Mouse (Mus musculus): ENCODE measurements around the gene Zmynd8. TPM values are rescaled to one million over a fixed set of nuclear protein-coding genes. Genes with fewer than 3 reads are reported as not detected.
A peak's percentile ranks its signal among the peaks of the same experiment; 100 is the strongest.
"Not testable (repeated sequence)": the region's sequence is repeated elsewhere in the genome, so short reads cannot be mapped to it uniquely, and the experiment has no call there.

Gene Zmynd8
- polyA plus RNA-seq, 1 experiment from 2014 or later = 68.7 TPM

DNA sequence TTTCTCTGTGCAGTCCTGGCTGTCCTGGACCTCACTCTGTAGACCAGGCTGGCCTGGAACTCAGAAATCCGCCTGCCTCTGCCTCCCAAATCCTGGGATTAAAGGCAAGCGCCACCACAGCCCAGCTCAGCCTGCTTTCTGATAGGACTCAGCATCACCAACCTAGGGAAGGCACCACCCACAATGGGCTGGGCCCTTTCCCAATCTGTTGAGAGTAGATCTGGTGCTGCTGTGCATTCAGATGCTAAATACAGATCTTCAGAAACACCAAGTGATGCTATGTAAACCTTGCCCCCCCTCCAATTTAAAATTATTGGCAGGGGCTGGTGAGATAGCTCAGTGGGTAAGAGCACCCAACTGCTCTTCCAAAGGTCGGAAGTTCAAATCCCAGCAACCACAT, 98.6 kb downstream of the Zmynd8 start:
- H3K4me2 ChIP-seq (replicated peaks); H3K27ac ChIP-seq; H3K4me1 ChIP-seq; H3K27me3 ChIP-seq (replicated peaks); ATAC-seq (ENCODE audit: low FRiP score, low read depth); H3K9me3 ChIP-seq; H3K9ac ChIP-seq; H3K4me3 ChIP-seq: not testable (repeated sequence)
- peaks cover 80% of the 10 kb centered on the region for H3K36me3 ChIP-seq
- 91% methylated on average over 3 of the region's 3 CpGs for WGBS

GRCm38 (mm10) chr2:165797876-165798275, 100.9 kb downstream of the Zmynd8 start:
- Histone ChIP-seq H3K9me3 (no peaks in the 10 kb centered on the region), H3K4me3 (no peak overlapping the region), H3K9ac (no peak overlapping the region), H3K36me3 (peaks cover 86% of the 10 kb centered on the region), H3K4me2 (replicated peaks) (no peak overlapping the region), H3K4me1 (peaks cover 7% of the 10 kb centered on the region), H3K27ac (no peak overlapping the region), H3K27me3 (replicated peaks) (no peaks in the 10 kb centered on the region)
- ATAC-seq (ENCODE audit: low FRiP score, low read depth) = no peak
- WGBS = 64% methylated on average over 8 of the region's 8 CpGs

DNA sequence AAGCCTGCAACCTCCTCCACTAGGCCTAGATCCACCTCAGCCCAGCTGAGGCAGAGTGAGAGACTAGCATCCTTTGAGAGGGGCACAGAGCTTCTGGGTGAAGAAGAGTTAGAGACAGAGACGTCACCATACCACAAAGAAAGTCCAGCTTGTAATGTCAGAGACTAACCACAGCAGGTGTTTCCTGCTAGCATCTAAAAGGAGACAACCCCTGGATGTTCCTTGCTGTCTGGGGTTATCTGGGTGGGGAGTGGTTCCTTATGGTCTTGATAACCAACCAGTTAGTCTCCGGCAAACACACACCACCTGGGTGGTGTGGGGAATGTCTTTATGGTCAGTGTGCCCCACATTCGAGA, 105.6 kb downstream of the Zmynd8 start:
- Histone ChIP-seq H3K4me3 (no peak overlapping the region), H3K4me1 (peaks cover 16% of the 10 kb centered on the region), H3K9ac (no peak overlapping the region), H3K4me2 (replicated peaks) (no peak overlapping the region), H3K9me3 (no peaks in the 10 kb centered on the region), H3K27me3 (replicated peaks) (no peaks in the 10 kb centered on the region), H3K27ac (no peak overlapping the region), H3K36me3 (peaks cover 90% of the 10 kb centered on the region)
- ATAC-seq (ENCODE audit: low FRiP score, low read depth) = no peak
- 88% methylated on average over 3 of the region's 3 CpGs for WGBS

- Histone ChIP-seq H3K4me3 (no peak overlapping the region), H3K27me3 (replicated peaks) (no peaks in the 10 kb centered on the region), H3K9me3 (no peaks in the 10 kb centered on the region), H3K9ac (no peak overlapping the region), H3K4me2 (replicated peaks) (no peak overlapping the region), H3K27ac (no peak overlapping the region), H3K4me1 (peaks cover 15% of the 10 kb centered on the region), H3K36me3 (peaks cover 91% of the 10 kb centered on the region)
- no peak for ATAC-seq (ENCODE audit: low FRiP score, low read depth)
- 88% methylated on average over 25 of the region's 25 CpGs for WGBS
Observed at GRCm38 (mm10) chr2:165792431-165793282, 106.2 kb downstream of the Zmynd8 start.

DNA sequence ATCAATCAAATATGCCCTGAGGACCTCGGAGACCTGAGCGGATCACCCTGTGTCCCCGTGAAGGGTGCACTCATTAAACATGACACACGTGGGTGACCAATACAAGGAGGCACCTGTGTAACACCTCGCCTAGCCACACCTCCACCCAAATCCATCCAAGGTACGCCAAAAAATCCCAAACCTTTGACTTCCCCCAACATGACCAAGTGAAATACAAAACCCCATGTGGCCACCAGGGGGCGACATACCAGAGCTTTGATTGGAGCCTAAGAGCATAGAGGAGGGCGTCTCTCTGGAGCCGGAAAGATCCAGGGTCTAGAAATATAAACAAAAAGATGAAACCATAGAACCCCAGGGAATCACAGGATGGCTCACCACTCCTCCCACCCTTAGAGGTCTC, 107.2 kb downstream of the Zmynd8 start:
- Histone ChIP-seq H3K36me3 (peaks cover 92% of the 10 kb centered on the region), H3K4me3 (no peak overlapping the region), H3K4me2 (replicated peaks) (no peak overlapping the region), H3K27me3 (replicated peaks) (no peaks in the 10 kb centered on the region), H3K4me1 (peaks cover 9% of the 10 kb centered on the region), H3K27ac (no peak overlapping the region), H3K9ac (no peak overlapping the region), H3K9me3 (no peaks in the 10 kb centered on the region)
- 72% methylated on average over 9 of the region's 9 CpGs for WGBS
- 0 out of 2 replicates have a peak, but pooled peaks have one; percentile 18 for ATAC-seq (ENCODE audit: low FRiP score, low read depth)

DNA sequence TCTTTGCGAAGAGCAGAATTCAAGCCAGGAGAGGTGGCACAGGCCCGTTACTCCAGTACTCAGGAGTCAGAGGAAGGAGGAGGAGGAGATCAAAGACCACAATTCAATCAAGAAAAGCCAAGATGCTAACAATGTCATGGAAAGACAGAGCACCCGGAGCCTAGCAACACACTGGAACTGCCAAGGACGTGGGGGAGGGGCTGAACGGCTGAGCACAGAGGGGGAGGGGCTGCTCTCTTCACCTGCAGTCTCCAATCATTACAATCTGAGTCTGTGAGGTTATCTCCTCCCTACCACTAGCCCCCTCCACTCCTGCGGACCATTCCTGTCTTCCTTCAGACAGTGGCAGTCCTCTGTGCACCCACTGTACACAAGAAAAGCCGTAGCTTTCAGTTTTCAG, 107.8 kb downstream of the Zmynd8 start:
- H3K27ac ChIP-seq = no peak overlapping the region
- peaks cover 87% of the 10 kb centered on the region for H3K36me3 ChIP-seq
- H3K4me3 ChIP-seq = no peak overlapping the region
- H3K27me3 ChIP-seq (replicated peaks) = no peaks in the 10 kb centered on the region
- peaks cover 9% of the 10 kb centered on the region for H3K4me1 ChIP-seq
- peak; percentile 19; the same call in 1 of the 2 replicates for ATAC-seq (ENCODE audit: low FRiP score, low read depth)
- no peak overlapping the region for H3K4me2 ChIP-seq (replicated peaks)
- H3K9me3 ChIP-seq = no peaks in the 10 kb centered on the region
- 46% methylated on average over 7 of the region's 7 CpGs for WGBS
- H3K9ac ChIP-seq = no peak overlapping the region

DNA sequence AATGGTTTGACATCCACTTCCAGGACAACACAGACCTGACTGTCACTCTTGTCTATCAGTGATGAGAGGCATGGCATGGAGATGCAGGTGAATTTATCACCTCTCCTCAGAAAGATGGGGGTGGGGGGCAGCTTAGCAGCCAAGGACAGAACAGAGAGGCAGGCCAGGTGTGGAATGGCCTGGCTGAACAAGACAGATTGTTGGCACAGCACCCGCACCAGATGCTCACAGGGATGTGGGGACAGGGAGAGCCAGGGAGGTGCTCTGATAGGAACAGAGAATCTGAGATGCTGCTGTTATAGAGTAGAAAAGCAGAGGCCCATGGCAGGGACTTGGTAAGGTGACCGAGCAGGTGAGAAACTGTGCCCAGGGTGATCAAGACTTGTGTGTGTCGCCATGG, 109.1 kb downstream of the Zmynd8 start:
- ATAC-seq (ENCODE audit: low FRiP score, low read depth) = no peak
- 90% methylated on average over 3 of the region's 3 CpGs for WGBS
- H3K9me3 ChIP-seq = no peaks in the 10 kb centered on the region
- H3K27me3 ChIP-seq (replicated peaks) = no peaks in the 10 kb centered on the region
- H3K36me3 ChIP-seq = peaks cover 89% of the 10 kb centered on the region
- H3K4me3 ChIP-seq = no peak overlapping the region
- peaks cover 9% of the 10 kb centered on the region for H3K4me1 ChIP-seq
- no peak overlapping the region for H3K4me2 ChIP-seq (replicated peaks)
- no peak overlapping the region for H3K27ac ChIP-seq
- H3K9ac ChIP-seq = no peak overlapping the region

GRCm38 (mm10) chr2:165788796-165789195, 110.0 kb downstream of the Zmynd8 start:
- H3K4me1 ChIP-seq = peaks cover 9% of the 10 kb centered on the region
- no peak overlapping the region for H3K4me2 ChIP-seq (replicated peaks)
- no peaks in the 10 kb centered on the region for H3K27me3 ChIP-seq (replicated peaks)
- no peak overlapping the region for H3K27ac ChIP-seq
- H3K4me3 ChIP-seq = no peak overlapping the region
- H3K9ac ChIP-seq = no peak overlapping the region
- H3K36me3 ChIP-seq = peaks cover 88% of the 10 kb centered on the region
- H3K9me3 ChIP-seq = no peaks in the 10 kb centered on the region
- no peak for ATAC-seq (ENCODE audit: low FRiP score, low read depth)
- WGBS = 94% methylated on average over 9 of the region's 9 CpGs

GRCm38 (mm10) chr2:165788005-165788404, 110.8 kb downstream of the Zmynd8 start:
- Histone ChIP-seq H3K4me2 (replicated peaks) (no peak overlapping the region), H3K9ac (no peak overlapping the region), H3K4me1 (peaks cover 9% of the 10 kb centered on the region), H3K4me3 (no peak overlapping the region), H3K36me3 (peaks cover 87% of the 10 kb centered on the region), H3K9me3 (no peaks in the 10 kb centered on the region), H3K27me3 (replicated peaks) (no peaks in the 10 kb centered on the region), H3K27ac (0 out of 2 replicates have a peak overlapping the region, but pooled peaks have one; percentile 53)
- ATAC-seq (ENCODE audit: low FRiP score, low read depth) = no peak
- WGBS = 67% methylated on average over 11 of the region's 11 CpGs

GRCm38 (mm10) chr2:165786467-165786866, 112.3 kb downstream of the Zmynd8 start:
- no peak overlapping the region for H3K4me2 ChIP-seq (replicated peaks)
- H3K27ac ChIP-seq = no peak overlapping the region
- WGBS = 83% methylated on average over 1 of the region's 1 CpGs
- H3K9ac ChIP-seq = no peak overlapping the region
- no peak overlapping the region for H3K4me3 ChIP-seq
- ATAC-seq (ENCODE audit: low FRiP score, low read depth) = no peak
- H3K4me1 ChIP-seq = peaks cover 6% of the 10 kb centered on the region
- no peaks in the 10 kb centered on the region for H3K9me3 ChIP-seq
- H3K27me3 ChIP-seq (replicated peaks) = no peaks in the 10 kb centered on the region
- peaks cover 81% of the 10 kb centered on the region for H3K36me3 ChIP-seq

GRCm38 (mm10) chr2:165785312-165786036, 113.3 kb downstream of the Zmynd8 start:
- Histone ChIP-seq H3K36me3 (peaks cover 75% of the 10 kb centered on the region), H3K4me2 (replicated peaks) (no peak overlapping the region), H3K9ac (no peak overlapping the region), H3K27ac (no peak overlapping the region), H3K9me3 (no peaks in the 10 kb centered on the region), H3K4me1 (no peaks in the 10 kb centered on the region), H3K27me3 (replicated peaks) (no peaks in the 10 kb centered on the region), H3K4me3 (no peak overlapping the region)
- no peak for ATAC-seq (ENCODE audit: low FRiP score, low read depth)
- WGBS = 90% methylated on average over 20 of the region's 20 CpGs

DNA sequence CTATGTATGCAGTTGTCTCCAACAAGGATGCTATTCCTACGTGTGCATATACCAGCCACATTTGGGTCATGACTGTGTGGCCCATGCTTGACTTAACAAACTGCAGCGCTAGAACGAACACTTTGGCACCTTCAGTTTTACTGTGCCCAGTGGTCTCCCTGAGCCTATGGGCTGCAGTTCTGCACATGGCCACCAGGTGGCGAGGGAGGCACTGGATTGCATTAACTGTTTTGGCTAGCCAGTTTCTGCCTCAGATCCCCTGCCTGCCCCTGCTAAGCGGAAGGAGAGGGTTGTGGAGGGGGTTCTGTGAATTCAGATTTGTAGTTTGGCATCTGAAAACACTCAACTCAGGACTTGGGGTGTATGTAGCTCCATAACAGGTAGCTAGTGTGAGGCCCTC, 116.5 kb downstream of the Zmynd8 start:
- Histone ChIP-seq H3K27me3 (replicated peaks) (no peaks in the 10 kb centered on the region), H3K9me3 (no peaks in the 10 kb centered on the region), H3K4me2 (replicated peaks) (no peak overlapping the region), H3K9ac (no peak overlapping the region), H3K36me3 (peaks cover 45% of the 10 kb centered on the region), H3K4me3 (no peak overlapping the region), H3K27ac (no peak overlapping the region), H3K4me1 (peaks cover 4% of the 10 kb centered on the region)
- WGBS = 45% methylated on average over 5 of the region's 5 CpGs
- 0 out of 2 replicates have a peak, but pooled peaks have one; percentile 11 for ATAC-seq (ENCODE audit: low FRiP score, low read depth)
